Mouse (Mus musculus) heart, adult 9 months (tissue): Measurements from ENCODE around the gene Polr2l.
"Not testable (repeated sequence)": the region's sequence is repeated elsewhere in the genome, so short reads cannot be mapped to it uniquely, and the experiment has no call there.

Experiments
- DNase-seq, 2 experiments: peaks; one replicate each; pipeline ENCODE4 v3.0.0; 2022; ENCODE audit warnings: low spot score in 2 of 2

Polr2l gene

GRCm38 (mm10) chr7:141451928-141452327 lies 23.0 kb downstream of the Polr2l start:
- no peak for DNase-seq

- DNase-seq = peak; percentile 92 to 96
Measured at GRCm38 (mm10) chr7:141447110-141447991, 27.6 kb downstream of the Polr2l start, which contains the start of gene Rplp2. TSS of gene Rplp2 (plus strand) at chr7:141447370.

GRCm38 (mm10) chr7:141446374-141446773 lies 28.6 kb downstream of the Polr2l start:
- not testable (repeated sequence) for DNase-seq

- DNase-seq = peak in 1 of 2 experiments; percentile 57
Measured at GRCm38 (mm10) chr7:141443828-141444237, 31.1 kb downstream of the Polr2l start, which contains the start of gene Pidd1. TSS of gene Pidd1 (minus strand) at chr7:141444025.

- peak in 1 of 2 experiments; percentile 18 for DNase-seq
Measured at GRCm38 (mm10) chr7:141443081-141443821, 31.7 kb downstream of the Polr2l start.

- DNase-seq = no peak
Measured at GRCm38 (mm10) chr7:141442199-141442598, 32.7 kb downstream of the Polr2l start.

- no peak for DNase-seq
Measured at GRCm38 (mm10) chr7:141441460-141441859, 33.5 kb downstream of the Polr2l start.

- DNase-seq = peak in 1 of 2 experiments; percentile 28
Measured at GRCm38 (mm10) chr7:141440613-141441012, 34.3 kb downstream of the Polr2l start.

GRCm38 (mm10) chr7:141439811-141440210 lies 35.1 kb downstream of the Polr2l start:
- DNase-seq = no peak

GRCm38 (mm10) chr7:141439140-141439679 lies 35.7 kb downstream of the Polr2l start:
- DNase-seq = no peak

GRCm38 (mm10) chr7:141438201-141438968 lies 36.5 kb downstream of the Polr2l start:
- DNase-seq = no peak

GRCm38 (mm10) chr7:141437178-141438120 lies 37.5 kb downstream of the Polr2l start, which contains the start of gene Slc25a22:
TSS of gene Slc25a22 (minus strand) at chr7:141437892.
- DNase-seq = peak; percentile 77 to 84

GRCm38 (mm10) chr7:141436523-141436892 lies 38.4 kb downstream of the Polr2l start:
- DNase-seq = no peak

GRCm38 (mm10) chr7:141435856-141436522 lies 38.9 kb downstream of the Polr2l start:
- DNase-seq = no peak

GRCm38 (mm10) chr7:141435129-141435855 lies 39.6 kb downstream of the Polr2l start:
- DNase-seq = peak; percentile 71 to 75

- DNase-seq = no peak
Measured at GRCm38 (mm10) chr7:141434464-141434863, 40.5 kb downstream of the Polr2l start.

- DNase-seq = no peak
Measured at GRCm38 (mm10) chr7:141433517-141434400, 41.2 kb downstream of the Polr2l start.
